Mouse (Mus musculus): Measurements from ENCODE around the gene Ppp2r3a.
A peak's percentile ranks its signal among the peaks of the same experiment; 100 is the strongest.

The Ppp2r3a gene

DNA sequence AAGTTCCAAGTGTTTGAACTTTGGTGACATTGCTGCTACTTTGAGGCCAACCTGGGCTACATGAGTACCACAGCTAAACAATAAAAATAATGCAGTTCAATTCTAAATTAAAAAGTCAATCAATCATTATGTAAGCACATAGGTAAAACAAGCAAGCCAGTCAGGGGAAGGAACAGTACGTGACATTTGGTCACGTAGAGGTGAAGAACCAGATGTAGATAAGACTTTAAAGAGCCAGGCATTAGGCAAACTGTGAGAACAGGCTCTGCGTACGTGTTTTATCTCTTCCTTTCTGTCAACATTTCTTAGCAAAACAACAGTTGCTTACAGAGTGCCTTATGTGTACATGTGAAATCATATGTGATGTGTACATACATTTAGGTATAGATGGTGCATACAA is 946 bp upstream of the Ppp2r3a start:
- no peak for DNase-seq (ENCODE audit: low spot score in 2 of 2)

GRCm38 (mm10) chr9:101250981-101251643 is 483 bp downstream of the Ppp2r3a start:
- peak; percentile 10 to 17 for DNase-seq (ENCODE audit: low spot score in 2 of 2)

- DNase-seq (ENCODE audit: low spot score in 2 of 2): no peak
These were observed 1.1 kb downstream of the Ppp2r3a start for GRCm38 (mm10) chr9:101250486-101250885.

DNA sequence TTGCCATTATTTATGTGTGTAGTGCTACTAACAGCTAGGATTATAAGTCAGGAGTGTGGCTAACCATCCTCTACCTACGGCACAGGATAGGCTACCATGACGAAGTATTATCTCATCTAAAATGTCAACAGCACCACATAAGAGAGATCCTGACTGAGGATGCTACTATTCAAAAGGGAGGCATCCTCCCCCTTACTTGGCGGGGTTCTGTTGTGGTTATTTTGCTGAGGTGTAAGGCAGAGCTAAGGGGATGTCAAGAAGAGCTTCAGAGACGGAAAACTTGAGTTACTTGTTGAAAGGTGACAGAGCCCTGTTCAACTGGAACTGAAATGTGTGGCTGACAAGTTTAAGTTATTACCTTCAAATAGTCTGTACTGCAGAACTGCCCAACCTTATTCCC is 2.0 kb downstream of the Ppp2r3a start:
- DNase-seq (ENCODE audit: low spot score in 2 of 2): no peak

- DNase-seq (ENCODE audit: low spot score in 2 of 2): no peak
These were observed 4.1 kb downstream of the Ppp2r3a start for GRCm38 (mm10) chr9:101247541-101247940.

DNA sequence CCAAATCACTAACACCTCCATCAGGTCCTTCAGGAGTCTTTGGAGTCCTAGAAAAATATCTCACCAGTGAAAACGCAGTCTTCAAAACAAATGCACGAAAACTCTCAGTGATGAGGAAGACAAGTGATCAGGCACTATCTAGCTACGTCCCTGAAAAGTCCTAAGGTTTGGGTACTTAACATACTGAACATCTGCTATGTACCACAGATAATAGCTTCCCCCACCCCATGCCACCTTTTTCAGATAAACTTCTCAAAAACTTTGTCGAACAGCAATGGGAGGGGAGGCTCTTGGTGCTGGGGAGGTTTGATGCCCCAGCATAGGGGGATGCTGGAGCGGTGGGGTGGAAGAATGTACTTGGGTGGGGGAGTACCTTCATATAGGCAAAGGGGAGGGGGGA is 6.1 kb downstream of the Ppp2r3a start:
- DNase-seq (ENCODE audit: low spot score in 2 of 2): no peak

DNA sequence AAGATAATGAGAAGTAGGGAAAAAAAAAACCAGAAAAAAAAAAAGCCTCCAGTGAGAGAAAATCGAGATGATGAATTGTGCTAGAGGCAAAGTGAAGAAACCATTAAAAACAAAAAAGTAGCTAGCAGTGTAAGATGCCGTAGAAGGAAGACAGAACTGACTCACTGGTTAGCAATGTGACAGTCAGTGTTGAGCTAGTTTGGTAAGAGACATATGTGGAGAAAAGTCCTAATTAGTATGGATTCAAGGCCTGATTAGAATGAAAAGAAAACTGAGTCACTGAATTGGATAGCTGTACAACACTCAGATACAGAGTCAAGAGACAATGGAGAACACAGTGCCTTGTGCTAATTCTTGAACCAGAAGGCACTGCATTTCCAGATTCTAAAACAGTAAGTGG is 7.9 kb downstream of the Ppp2r3a start:
- no peak for DNase-seq (ENCODE audit: low spot score in 2 of 2)

DNA sequence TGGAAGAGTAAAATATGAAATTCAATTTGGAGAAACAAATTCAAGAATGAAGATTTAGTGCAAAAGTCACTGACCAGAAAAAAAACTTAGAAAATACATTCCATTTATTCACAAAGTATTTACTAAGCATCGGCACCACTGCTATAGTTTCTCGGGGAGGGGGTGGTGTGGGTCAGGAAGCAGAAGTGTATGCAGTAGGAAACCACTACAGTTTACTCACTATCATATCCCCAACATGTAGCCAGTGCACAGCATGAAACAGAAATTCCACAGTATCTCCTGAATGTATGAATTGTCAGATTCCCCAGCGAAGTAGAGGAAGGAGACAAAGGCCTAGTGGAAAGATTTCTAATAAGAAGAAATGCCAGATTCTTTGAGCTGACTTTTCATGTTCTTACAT is 11.4 kb downstream of the Ppp2r3a start:
- no peak for DNase-seq (ENCODE audit: low spot score in 2 of 2)

GRCm38 (mm10) chr9:101235786-101236185 is 15.8 kb downstream of the Ppp2r3a start:
- no peak for DNase-seq (ENCODE audit: low spot score in 2 of 2)

DNA sequence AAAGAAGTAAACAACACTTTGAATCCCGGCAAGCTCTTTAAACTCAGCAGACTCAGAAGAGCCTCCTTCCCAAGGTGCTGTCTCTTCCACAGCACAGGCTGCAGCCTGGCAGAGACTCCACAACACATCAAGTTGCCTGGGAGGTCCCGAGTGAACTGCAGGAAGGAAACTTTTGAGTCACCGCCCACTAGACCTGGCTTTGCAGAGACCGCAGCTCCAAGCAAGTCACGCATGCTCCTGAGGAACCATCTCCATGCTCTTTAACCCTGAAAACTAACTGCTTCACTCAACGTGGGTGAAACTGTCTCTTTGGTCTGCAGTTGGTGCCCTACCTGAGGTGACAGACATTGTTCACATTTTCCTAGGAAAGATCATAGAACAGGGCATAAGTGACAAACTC is 19.6 kb downstream of the Ppp2r3a start:
- DNase-seq (ENCODE audit: low spot score in 2 of 2): no peak

GRCm38 (mm10) chr9:101230028-101230427 is 21.6 kb downstream of the Ppp2r3a start:
- no peak for DNase-seq (ENCODE audit: low spot score in 2 of 2)

DNA sequence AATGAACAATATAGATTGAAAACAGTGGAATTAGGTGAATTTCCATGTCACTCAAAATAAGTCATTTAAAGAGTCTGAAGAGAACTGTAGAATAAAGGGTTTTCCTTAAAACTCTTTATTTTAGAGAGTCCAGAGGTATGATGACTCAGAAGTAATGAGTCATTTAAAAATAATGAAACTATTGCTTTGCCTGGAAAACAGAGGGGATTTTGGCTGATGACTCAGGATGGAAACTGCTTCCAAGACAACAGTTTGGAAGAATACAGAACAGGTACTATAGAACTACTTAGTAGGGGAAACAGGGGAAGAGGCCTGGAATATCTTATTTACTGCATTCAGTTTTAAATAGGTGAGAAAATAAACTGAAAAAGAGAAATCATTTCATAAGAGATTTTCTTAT is 22.7 kb downstream of the Ppp2r3a start:
- no peak for DNase-seq (ENCODE audit: low spot score in 2 of 2)

DNA sequence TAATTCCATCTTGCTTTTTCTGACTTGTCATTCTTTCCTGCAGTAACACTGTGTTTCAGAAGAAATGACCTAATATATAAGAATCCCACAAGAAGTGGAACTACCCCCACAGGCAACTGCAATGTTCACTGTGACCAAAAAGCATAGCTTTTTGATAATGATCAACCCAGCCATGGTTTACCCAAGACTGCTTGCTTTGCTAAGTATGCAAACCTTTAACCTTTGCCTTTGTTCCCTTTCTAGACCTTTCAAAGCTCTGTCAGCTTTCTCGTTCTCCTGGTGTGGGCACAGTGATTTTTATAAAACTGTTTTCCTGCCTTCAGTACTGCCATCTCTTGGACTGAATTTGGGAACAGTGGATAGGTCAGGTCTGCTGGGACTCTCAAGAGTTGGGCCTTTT is 43.6 kb downstream of the Ppp2r3a start:
- DNase-seq (ENCODE audit: low spot score in 2 of 2): no peak

DNA sequence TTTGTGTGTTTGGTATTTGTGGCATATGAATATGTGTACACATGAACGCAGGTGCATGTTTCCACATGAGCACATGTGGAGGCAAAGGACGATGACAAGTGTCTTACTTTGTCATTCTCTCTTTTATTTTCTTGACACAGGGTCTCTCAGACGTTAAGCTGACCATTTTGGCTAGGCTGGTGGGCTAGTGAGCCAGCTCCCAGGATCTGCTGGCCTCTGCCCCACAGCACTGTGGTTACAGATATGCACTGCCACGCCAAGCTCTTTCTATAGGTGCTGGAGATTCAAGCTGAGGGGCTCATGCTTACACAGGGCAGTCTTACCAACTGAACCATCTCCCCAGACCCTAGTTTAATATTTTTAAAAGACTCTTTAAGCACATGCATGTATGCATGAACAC is 45.1 kb downstream of the Ppp2r3a start:
- no peak for DNase-seq (ENCODE audit: low spot score in 2 of 2)

- DNase-seq (ENCODE audit: low spot score in 2 of 2): no peak
These were observed 46.4 kb downstream of the Ppp2r3a start for GRCm38 (mm10) chr9:101205216-101205615.

- DNase-seq (ENCODE audit: low spot score in 2 of 2): no peak
These were observed 47.5 kb downstream of the Ppp2r3a start for GRCm38 (mm10) chr9:101204059-101204458.

DNA sequence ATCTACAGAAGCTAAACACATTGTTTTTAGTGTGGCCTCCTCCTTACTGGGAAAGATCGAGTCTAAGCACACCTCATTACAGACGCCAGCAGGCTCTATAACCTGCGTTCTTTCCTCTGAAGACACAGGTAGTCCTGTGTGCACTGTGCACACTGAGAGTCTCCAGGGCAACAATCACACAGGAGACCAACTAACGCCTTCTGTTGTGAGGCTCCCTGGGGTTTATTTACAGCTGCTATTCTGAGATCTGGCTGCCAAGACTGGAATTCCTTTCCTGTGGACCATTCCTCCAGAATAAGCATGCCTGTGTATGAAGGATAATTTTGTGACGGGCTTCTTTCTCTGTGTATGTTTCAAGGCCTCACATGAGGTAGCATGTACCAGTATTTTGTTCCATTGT is 51.0 kb downstream of the Ppp2r3a start:
- no peak for DNase-seq (ENCODE audit: low spot score in 2 of 2)

- DNase-seq (ENCODE audit: low spot score in 2 of 2): no peak
These were observed 52.8 kb downstream of the Ppp2r3a start for GRCm38 (mm10) chr9:101198804-101199203.

DNA sequence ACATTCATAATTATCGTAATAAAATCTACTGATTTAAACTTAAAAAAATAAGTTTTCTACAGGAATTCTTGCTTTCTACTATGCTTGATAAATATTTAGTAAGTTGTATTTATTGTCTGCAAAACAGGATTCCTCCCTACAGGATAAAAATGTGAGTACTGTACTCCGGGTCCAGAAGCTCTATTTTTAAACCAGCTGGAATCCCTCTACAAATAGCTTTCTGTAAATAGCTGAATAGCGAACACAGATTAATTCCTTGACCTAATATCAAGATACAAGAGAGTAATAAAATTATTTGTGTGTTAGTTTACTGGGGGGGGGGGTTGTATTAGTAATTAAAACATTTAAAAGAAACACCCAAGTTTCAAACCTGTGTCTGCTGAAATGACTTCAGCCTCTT is 53.3 kb downstream of the Ppp2r3a start:
- DNase-seq (ENCODE audit: low spot score in 2 of 2): no peak

DNA sequence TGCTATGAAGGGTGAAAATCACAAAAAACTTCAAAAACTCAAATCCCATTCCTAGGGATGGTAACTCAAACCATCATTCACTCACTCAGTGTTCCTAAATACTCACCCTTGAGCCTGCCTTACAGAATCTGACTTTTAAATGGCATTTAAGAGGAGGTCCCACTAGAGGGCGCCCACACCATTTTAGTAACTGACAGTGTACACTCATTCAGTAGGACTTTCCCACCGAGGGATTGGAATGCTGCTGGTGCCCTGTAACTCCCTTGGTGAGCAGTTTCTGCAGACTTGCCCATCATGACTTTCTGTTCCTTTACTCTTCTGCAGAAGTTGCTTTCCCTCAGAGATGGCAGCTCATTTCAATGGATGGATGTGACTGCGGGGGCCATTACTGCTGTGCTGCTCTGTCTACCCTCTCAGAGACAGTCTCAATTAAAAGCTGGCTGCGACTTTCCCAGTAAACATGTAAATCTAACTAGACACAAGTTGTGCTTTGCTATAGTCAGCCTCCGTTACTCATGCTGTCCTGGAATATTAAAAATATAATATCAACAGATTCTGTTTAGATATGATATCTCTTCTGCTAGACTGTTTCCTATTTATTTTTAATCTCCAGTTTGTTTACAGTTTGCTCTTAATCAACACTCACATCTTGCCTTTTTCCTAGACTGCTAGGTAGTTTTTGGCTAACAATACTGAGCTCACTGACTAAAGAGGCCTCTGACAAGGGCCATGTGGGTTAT is 69.5 kb downstream of the Ppp2r3a start:
- peak in 1 of 2 experiments; percentile 55 for DNase-seq (ENCODE audit: low spot score in 2 of 2)

GRCm38 (mm10) chr9:101181291-101181690 is 70.3 kb downstream of the Ppp2r3a start:
- DNase-seq (ENCODE audit: low spot score in 2 of 2): no peak

DNA sequence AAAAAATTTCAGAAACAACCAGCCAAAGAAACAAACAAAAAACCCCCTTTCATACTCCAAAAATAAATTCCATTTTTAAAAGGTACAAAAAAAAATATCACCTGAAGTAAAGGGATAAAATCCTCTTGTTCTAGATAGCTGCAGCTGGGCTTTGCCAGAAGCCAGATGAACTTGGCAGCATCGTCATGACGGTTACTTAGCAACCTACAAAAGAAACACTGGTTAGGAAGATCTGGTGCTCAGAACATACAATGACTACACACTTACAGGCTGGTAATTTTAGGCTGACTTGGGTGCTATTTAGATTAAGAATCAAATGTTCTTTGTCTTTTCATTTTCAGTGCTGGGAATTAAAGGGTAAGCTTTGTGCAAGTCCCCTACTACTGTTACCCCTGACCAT is 71.4 kb downstream of the Ppp2r3a start:
- DNase-seq (ENCODE audit: low spot score in 2 of 2): no peak

- DNase-seq (ENCODE audit: low spot score in 2 of 2): no peak
These were observed 91.0 kb downstream of the Ppp2r3a start for GRCm38 (mm10) chr9:101160627-101161026.

GRCm38 (mm10) chr9:101160092-101160491 is 91.5 kb downstream of the Ppp2r3a start:
- no peak for DNase-seq (ENCODE audit: low spot score in 2 of 2)

Data from spleen, postnatal 14 days (tissue).